Comparison of ENCODE assay signal across 24 mouse cellular contexts in the genomic region with DNA sequence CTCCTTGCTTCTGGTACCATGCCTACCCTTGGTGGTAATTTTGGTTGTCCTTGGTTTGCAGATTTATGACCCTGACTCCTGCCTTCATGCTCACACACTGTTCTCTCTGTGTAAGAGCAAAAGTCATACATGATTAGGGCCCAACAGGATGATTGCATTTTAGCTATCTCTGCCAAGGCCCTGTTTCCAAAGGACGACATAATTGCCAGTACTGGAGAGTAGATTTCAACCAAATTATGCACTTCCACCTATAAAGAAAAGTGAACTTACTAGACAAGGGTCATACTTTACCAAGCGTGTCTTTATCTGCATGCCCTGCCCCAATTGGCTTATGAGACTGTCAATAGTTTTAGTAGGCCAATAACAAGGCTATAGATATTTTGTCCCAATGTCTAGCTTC.
"Had no signal": no experiment of that assay in that cellular context is flagged by ENCODE, and none has a peak within 500 bp of the region (broad histone marks: within the 10 kb centered on the region; RNA-seq: fewer than 3 reads in every experiment).

No protein-coding gene starts in this region.

- H3K4me1 ChIP-seq: hindbrain, embryonic 12.5 days; intestine, embryonic 15.5 days; liver, embryonic 13.5 days had no signal

- H3K27me3 ChIP-seq: hindbrain, embryonic 12.5 days; intestine, embryonic 15.5 days; limb, embryonic 12.5 days; liver, embryonic 13.5 days; liver, embryonic 15.5 days had no signal

- H3K4me2 ChIP-seq: hindbrain, embryonic 12.5 days; hindbrain, embryonic 14.5 days; intestine, embryonic 15.5 days; limb, embryonic 12.5 days; liver, embryonic 13.5 days; liver, embryonic 15.5 days had no signal

- H3K36me3 ChIP-seq: heart, embryonic 10.5 days; hindbrain, embryonic 10.5 days; hindbrain, embryonic 12.5 days; intestine, embryonic 15.5 days; limb, embryonic 10.5 days; limb, embryonic 12.5 days; liver, embryonic 13.5 days; liver, embryonic 15.5 days had no signal

- H3K4me3 ChIP-seq: gastrocnemius, adult 2 months; heart, adult 2 months; heart, embryonic 10.5 days; hindbrain, embryonic 10.5 days; hindbrain, embryonic 12.5 days; intestine, embryonic 15.5 days; layer of hippocampus, adult 2 months; left cerebral cortex, adult 2 months; limb, embryonic 10.5 days; limb, embryonic 12.5 days; liver, embryonic 13.5 days; liver, embryonic 15.5 days had no signal

- H3K9ac ChIP-seq: hindbrain, embryonic 12.5 days; hindbrain, embryonic 14.5 days; intestine, embryonic 15.5 days; limb, embryonic 12.5 days; liver, embryonic 13.5 days; liver, embryonic 15.5 days had no signal

- ATAC-seq: hindbrain, embryonic 16.5 days; inflammation-experienced regulatory T-cells, adult 6 months; intestine, embryonic 15.5 days; intestine, postnatal 0 days had no signal

- H3K27ac ChIP-seq: gastrocnemius, adult 2 months; heart, embryonic 10.5 days; hindbrain, embryonic 10.5 days; hindbrain, embryonic 12.5 days; hindbrain, embryonic 14.5 days; intestine, embryonic 15.5 days; layer of hippocampus, adult 2 months; left cerebral cortex, adult 2 months; limb, embryonic 10.5 days; limb, embryonic 12.5 days; liver, embryonic 13.5 days; liver, embryonic 15.5 days had no signal

- H3K9me3 ChIP-seq: heart, embryonic 10.5 days; hindbrain, embryonic 10.5 days; hindbrain, embryonic 12.5 days; intestine, embryonic 15.5 days; limb, embryonic 10.5 days; limb, embryonic 12.5 days; liver, embryonic 13.5 days; liver, embryonic 15.5 days had no signal

- DNase-seq: gastrocnemius, adult 2 months; gastrocnemius, postnatal 10 days; gastrocnemius, postnatal 25 days; kidney, adult 18-20 months; kidney, adult 8-10 months; kidney, postnatal 10 days; kidney, postnatal 25 days; kidney, postnatal 4 days; liver; liver, embryonic 13.5 days had no signal
